Mouse (Mus musculus): ENCODE measurements at regions not wholly inside any gene's neighbourhood (a gene's known extent, or its start where the extent isn't known, plus 50 kb on each side); places are given as distances from the start of the nearest gene placed in this dataset.

DNA sequence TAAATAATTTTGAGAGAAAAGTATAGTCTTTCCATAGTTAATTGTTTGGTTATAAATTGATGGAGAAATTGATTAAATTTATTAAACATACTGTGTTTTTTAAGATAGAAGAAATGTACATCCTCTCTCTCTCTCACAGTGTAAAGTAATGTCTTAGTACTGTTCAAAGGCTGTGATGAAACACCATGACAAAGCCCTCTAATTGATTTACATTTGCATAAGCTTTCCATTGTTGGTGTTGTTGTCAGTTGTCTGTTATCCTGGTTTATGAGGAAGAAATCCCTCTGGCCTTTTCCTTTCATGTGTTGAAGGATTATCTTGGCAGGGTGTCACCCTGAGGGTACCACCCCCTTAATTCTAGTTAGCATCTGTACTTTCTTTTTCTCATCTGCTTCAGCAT is 207.2 kb upstream of the Dmd start:
- ATAC-seq (ENCODE audit: insufficient number of reproducible peaks, low FRiP score, low TSS enrichment, low read depth) = no peak
- H3K4me1 ChIP-seq = no peaks in the 10 kb centered on the region

DNA sequence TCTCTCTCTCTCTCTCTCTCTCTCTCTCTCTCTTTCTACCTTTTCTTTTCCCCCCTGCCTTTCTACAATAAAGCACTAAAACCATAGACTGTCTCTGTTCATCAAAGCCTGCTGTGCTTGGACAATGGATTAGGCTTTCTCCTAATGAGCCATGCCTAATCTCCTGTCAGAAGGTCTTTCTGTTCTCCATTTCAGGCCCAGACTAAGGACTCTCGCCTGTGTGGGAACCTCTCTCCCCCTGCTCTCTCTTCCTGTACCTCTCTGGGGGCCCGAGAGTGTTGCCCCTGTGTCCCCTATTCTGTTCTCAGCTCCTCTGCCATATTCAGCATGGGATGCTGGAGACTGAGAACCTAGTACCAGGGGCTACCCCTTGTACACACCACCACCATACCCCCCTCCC is 184.5 kb upstream of the Dmd start:
- no peaks in the 10 kb centered on the region for H3K9me3 ChIP-seq
- H3K4me1 ChIP-seq = no peaks in the 10 kb centered on the region
- H3K27ac ChIP-seq = no peak overlapping the region
- no peaks in the 10 kb centered on the region for H3K36me3 ChIP-seq
- H3K27me3 ChIP-seq = no peaks in the 10 kb centered on the region
- WGBS = 40% methylated on average over 2 of the region's 2 CpGs
- no peak for ATAC-seq (ENCODE audit: insufficient number of reproducible peaks, low FRiP score, low TSS enrichment, low read depth)
- no peak overlapping the region for H3K4me3 ChIP-seq
- no peak overlapping the region for H3K9ac ChIP-seq
- no peak overlapping the region for H3K4me2 ChIP-seq

More for the DNA sequence above, 207.2 kb upstream of the Dmd start:
- H3K27me3 ChIP-seq = no peaks in the 10 kb centered on the region
- no peaks in the 10 kb centered on the region for H3K36me3 ChIP-seq
- no peaks in the 10 kb centered on the region for H3K9me3 ChIP-seq
- H3K9ac ChIP-seq = no peak overlapping the region
- no peak overlapping the region for H3K4me3 ChIP-seq
- no peak overlapping the region for H3K4me2 ChIP-seq
- no peak overlapping the region for H3K27ac ChIP-seq

DNA sequence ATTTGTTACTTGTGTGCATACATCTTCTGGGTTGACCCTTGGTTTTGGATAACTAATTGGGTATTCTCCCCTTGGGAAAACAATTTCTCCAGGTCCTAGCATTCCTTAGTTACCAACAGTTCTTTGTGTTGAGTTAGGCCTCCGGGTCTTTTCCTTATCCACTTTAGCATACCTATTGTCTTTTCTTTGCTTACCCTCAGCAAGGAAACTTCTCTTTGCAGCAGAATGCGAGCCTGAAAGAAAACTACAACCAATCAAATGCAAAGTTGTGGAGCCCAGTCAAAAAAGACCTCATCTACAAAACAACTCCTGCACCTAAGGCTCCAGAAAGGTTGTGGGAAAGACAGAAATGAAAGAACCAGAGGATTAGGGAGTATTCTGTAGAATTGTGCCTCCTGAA is 139.5 kb upstream of the Dmd start:
- no peak for ATAC-seq (ENCODE audit: insufficient number of reproducible peaks, low FRiP score, low TSS enrichment, low read depth)
- H3K27me3 ChIP-seq = no peaks in the 10 kb centered on the region
- H3K4me2 ChIP-seq = no peak overlapping the region
- H3K9me3 ChIP-seq = no peaks in the 10 kb centered on the region
- H3K36me3 ChIP-seq = no peaks in the 10 kb centered on the region
- no peak overlapping the region for H3K4me3 ChIP-seq
- H3K27ac ChIP-seq = no peak overlapping the region
- no peak overlapping the region for H3K9ac ChIP-seq
- WGBS = 43% methylated on average over 2 of the region's 2 CpGs
- no peaks in the 10 kb centered on the region for H3K4me1 ChIP-seq

DNA sequence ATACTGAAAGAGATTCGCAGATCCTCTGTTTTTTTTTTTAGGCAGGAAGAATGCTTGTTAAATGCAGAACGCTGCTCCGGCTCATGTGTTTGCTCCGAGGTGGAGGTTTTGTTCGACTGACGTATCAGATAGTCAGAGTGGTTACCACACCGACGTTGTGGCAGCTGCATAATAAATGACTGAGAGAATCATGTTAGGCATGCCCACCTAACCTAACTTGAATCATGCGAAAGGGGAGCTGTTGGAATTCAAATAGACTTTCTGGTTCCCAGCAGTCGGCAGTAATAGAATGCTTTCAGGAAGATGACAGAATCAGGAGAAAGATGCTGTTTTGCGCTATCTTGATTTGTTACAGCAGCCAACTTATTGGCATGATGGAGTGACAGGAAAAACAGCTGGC is 134.1 kb upstream of the Dmd start:
- no peaks in the 10 kb centered on the region for H3K4me1 ChIP-seq
- H3K9me3 ChIP-seq = no peaks in the 10 kb centered on the region
- H3K27me3 ChIP-seq = no peaks in the 10 kb centered on the region
- no peak overlapping the region for H3K27ac ChIP-seq
- no peaks in the 10 kb centered on the region for H3K36me3 ChIP-seq
- H3K4me2 ChIP-seq = 0 out of 2 replicates have a peak overlapping the region, but pooled peaks have one; percentile 14
- WGBS = 34% methylated on average over 11 of the region's 11 CpGs
- H3K9ac ChIP-seq = no peak overlapping the region
- peak overlapping the region; percentile 20 for H3K4me3 ChIP-seq
- no peak for ATAC-seq (ENCODE audit: insufficient number of reproducible peaks, low FRiP score, low TSS enrichment, low read depth)

DNA sequence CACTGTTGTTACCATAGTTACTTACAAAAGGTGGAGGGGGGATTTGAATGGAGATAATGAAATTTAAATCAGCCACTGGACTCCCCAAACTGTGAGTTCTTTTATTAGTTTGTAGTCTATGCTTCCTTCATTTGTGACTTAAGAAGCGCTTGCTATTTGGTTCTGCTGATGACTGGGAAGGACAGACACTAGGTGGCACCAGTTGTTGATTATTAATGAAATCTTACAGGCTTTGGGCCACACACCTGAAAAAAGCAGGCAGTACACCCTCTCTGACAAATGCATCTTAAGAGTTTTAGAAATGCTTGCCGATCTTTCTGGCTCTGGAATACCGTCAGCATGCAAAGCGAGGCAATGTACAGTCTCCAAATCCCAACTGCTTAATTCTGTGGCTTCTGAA is 131.6 kb upstream of the Dmd start:
- Histone ChIP-seq H3K4me3 (no peak overlapping the region), H3K9me3 (no peaks in the 10 kb centered on the region), H3K27ac (no peak overlapping the region), H3K4me1 (no peaks in the 10 kb centered on the region), H3K4me2 (no peak overlapping the region), H3K9ac (no peak overlapping the region), H3K36me3 (no peaks in the 10 kb centered on the region), H3K27me3 (no peaks in the 10 kb centered on the region)
- no peak for ATAC-seq (ENCODE audit: insufficient number of reproducible peaks, low FRiP score, low TSS enrichment, low read depth)
- 53% methylated on average over 4 of the region's 4 CpGs for WGBS

DNA sequence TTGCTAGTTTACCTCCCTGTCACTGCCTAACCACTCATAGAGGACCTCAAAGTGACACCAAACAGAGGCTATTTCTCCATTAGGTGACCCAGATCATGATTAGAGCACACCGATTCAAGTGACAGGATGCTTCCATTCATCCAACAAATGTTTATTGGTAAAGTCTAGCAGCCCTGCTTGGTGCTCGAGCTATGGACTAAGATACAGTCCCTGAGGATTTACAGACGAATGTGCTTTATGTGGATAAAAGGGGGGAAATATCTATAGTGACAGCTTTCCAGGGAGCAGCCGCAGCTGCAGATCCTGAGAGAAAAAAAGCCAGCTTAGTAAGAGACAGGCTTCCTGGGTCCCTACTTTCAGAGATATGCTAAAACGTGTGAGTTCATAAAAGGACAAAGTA is 125.1 kb upstream of the Dmd start:
- Histone ChIP-seq H3K4me3 (no peak overlapping the region), H3K4me1 (no peaks in the 10 kb centered on the region), H3K27me3 (no peaks in the 10 kb centered on the region), H3K36me3 (no peaks in the 10 kb centered on the region), H3K27ac (no peak overlapping the region), H3K9ac (no peak overlapping the region), H3K9me3 (no peaks in the 10 kb centered on the region), H3K4me2 (no peak overlapping the region)
- 50% methylated on average over 5 of the region's 5 CpGs for WGBS
- no peak for ATAC-seq (ENCODE audit: insufficient number of reproducible peaks, low FRiP score, low TSS enrichment, low read depth)

DNA sequence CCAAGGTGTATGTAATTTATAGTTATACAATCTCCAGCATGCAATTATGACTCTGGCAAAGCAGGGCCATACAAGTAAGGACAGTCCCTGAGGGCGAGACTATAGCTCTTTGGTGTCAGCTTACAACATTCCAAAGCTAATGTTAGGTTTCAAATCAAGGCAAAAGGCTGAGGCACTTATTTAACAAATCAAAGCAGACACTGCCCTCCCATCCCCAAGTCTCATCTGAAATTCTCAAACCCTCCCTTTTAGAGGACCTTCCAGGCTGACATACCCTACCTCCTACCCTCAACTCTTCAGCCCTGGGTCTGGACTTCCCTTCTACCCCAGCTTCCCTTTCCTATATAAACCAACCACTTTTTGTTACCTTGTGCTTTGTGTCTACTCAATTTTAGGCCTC is 82.6 kb upstream of the Dmd start:
- no peak overlapping the region for H3K4me2 ChIP-seq

More for the DNA sequence above, 82.6 kb upstream of the Dmd start:
- Histone ChIP-seq H3K4me3 (no peak overlapping the region), H3K36me3 (no peaks in the 10 kb centered on the region), H3K9me3 (no peaks in the 10 kb centered on the region), H3K27me3 (no peaks in the 10 kb centered on the region), H3K9ac (no peak overlapping the region), H3K4me1 (no peaks in the 10 kb centered on the region), H3K27ac (no peak overlapping the region)
- ATAC-seq (ENCODE audit: insufficient number of reproducible peaks, low FRiP score, low TSS enrichment, low read depth) = no peak
- 5% methylated on average over 1 of the region's 1 CpGs for WGBS

Measured in limb, embryonic 15.5 days (tissue).